Mouse (Mus musculus) neural tube, embryonic 14.5 days (tissue): ENCODE measurements around the gene Adssl1. TPM values are rescaled to one million over a fixed set of nuclear protein-coding genes. Genes with fewer than 3 reads are reported as not detected.

Source experiments
- ATAC-seq: fragments of 200-750 bp; cut with Nextera tagmentation; 2 replicates; pipeline ENCODE4 v1.8.0; 2017; ENCODE audit warnings: low read depth, mild to moderate bottlenecking, moderate TSS enrichment, moderate library complexity
- H3K27ac ChIP-seq: fragments of 300-500 bp; sonication (generic); 2 replicates; pipeline ENCODE4 v1.5.1; 2014; ENCODE audit warnings: low read depth, mild to moderate bottlenecking, control low read depth, low read length, moderate library complexity, mixed read lengths
- H3K27me3 ChIP-seq: fragments of 300-500 bp; sonication (generic); 2 replicates; pipeline ENCODE4 v1.6.1; 2014; ENCODE audit warnings: low read length; ENCODE audit not compliant: control insufficient read depth, insufficient read depth
- H3K36me3 ChIP-seq: fragments of 300-500 bp; sonication (generic); 2 replicates; pipeline ENCODE4 v1.6.1; 2014; ENCODE audit warnings: low read length, mixed read lengths; ENCODE audit not compliant: control insufficient read depth, insufficient read depth
- H3K4me1 ChIP-seq: fragments of 300-500 bp; sonication (generic); 2 replicates; pipeline ENCODE4 v1.6.1; 2014; ENCODE audit warnings: low read length; ENCODE audit not compliant: control insufficient read depth, insufficient read depth
- H3K4me2 ChIP-seq: fragments of 300-500 bp; sonication (generic); 2 replicates; pipeline ENCODE4 v1.6.1; 2014; ENCODE audit warnings: mild to moderate bottlenecking, low read depth, low read length, control low read depth
- H3K4me3 ChIP-seq: fragments of 300-500 bp; sonication (generic); 2 replicates; pipeline ENCODE4 v1.5.1; 2014; ENCODE audit warnings: low read depth, low read length, control low read depth, mixed read lengths
- H3K9ac ChIP-seq: fragments of 300-500 bp; sonication (generic); replicated peaks from 2 replicates; pipeline ENCODE4 v1.6.1; 2014; ENCODE audit warnings: low read depth, mild to moderate bottlenecking, control low read depth, low read length, mixed read lengths
- H3K9me3 ChIP-seq: fragments of 300-500 bp; sonication (generic); 2 replicates; pipeline ENCODE4 v1.6.1; 2016; ENCODE audit warnings: low read length; ENCODE audit not compliant: control insufficient read depth
- WGBS: fragments of 180-500 bp; shearing (Covaris S2); extraction: QIAGEN DNeasy Blood & Tissue Kit; methylation state at CpG from one replicate; pipeline ENCODE4 v1.1.7; 2014; 5-methylcytosine and 5-hydroxymethylcytosine counted together
- microRNA-seq: library from miRNA; unstranded; fragments of <30 nt; microRNA quantifications from one replicate; pipeline ENCODE4, GENCODE M21; 2016
- polyA plus RNA-seq: library from polyadenylated mRNA; unstranded; fragments of >200 nt; fragmentation: Nextera tagmentation; extraction: Ambion mirVana; gene quantifications from 2 replicates; pipeline ENCODE4 v1.2.1, GENCODE M21; 2014

The Adssl1 gene
- polyA plus RNA-seq, 1 experiment from 2014 or later, result 3.4 TPM

DNA sequence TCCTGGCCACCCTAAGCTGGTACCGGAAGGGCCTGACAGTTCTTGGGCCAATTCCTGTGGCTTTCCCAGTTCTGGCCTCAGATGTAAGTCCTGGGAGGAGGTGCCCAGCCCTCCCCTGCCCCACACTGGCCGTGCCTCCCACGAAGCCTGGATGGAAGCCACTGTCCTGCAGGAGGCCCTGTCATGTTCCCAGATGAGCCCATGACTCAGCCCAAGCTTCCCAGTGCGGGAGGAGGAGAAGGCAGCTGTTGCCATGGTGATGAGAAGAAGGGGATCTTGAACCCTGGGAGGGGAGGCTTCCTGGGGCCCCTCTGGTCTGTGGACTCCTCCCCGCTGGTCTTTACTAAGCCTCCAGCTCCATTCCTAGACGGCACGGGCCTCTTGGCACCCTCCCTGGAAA is 63.5 kb downstream of the Adssl1 start:
- H3K9ac ChIP-seq, result no peak overlapping the region
- H3K27me3 ChIP-seq, result peaks cover 18% of the 10 kb centered on the region
- no peak overlapping the region for H3K27ac ChIP-seq
- H3K36me3 ChIP-seq, result no peaks in the 10 kb centered on the region
- H3K4me1 ChIP-seq, result peaks cover 13% of the 10 kb centered on the region; the same call in 1 of the 2 replicates
- H3K4me2 ChIP-seq, result no peak overlapping the region
- no peak for ATAC-seq
- H3K4me3 ChIP-seq, result no peak overlapping the region
- H3K9me3 ChIP-seq, result no peaks in the 10 kb centered on the region
- 39% methylated on average over 7 of the region's 7 CpGs for WGBS

GRCm38 (mm10) chr12:112688458-112688857 is 68.6 kb downstream of the Adssl1 start:
- Histone ChIP-seq H3K36me3 (no peaks in the 10 kb centered on the region), H3K27ac (no peak overlapping the region), H3K4me1 (peaks cover 8% of the 10 kb centered on the region; the same call in 1 of the 2 replicates), H3K4me3 (no peak overlapping the region), H3K4me2 (no peak overlapping the region), H3K27me3 (no peaks in the 10 kb centered on the region), H3K9ac (no peak overlapping the region), H3K9me3 (no peaks in the 10 kb centered on the region)
- no peak for ATAC-seq
- WGBS, result 79% methylated on average over 15 of the region's 15 CpGs

Small RNA genes lying within 50 kb of the gene (microRNA-seq; reads per million reads assigned to microRNA genes)
- 0.85 reads per million for gene Mir6939

Other genes with a start within 250 kb of the Adssl1 start
- 0.08 and 0.21 TPM in 2 replicates for gene A530016L24Rik, start 130.6 kb upstream of the Adssl1 start, polyA plus RNA-seq
- 52.3 and 63.3 TPM in 2 replicates for gene Tmem179, start 103.3 kb upstream of the Adssl1 start, polyA plus RNA-seq
- 0.20 and 2.1 TPM in 2 replicates for gene Inf2, start 31.3 kb upstream of the Adssl1 start, polyA plus RNA-seq
- gene Siva1, start 24.6 kb downstream of the Adssl1 start, polyA plus RNA-seq, result 44.7 and 46.8 TPM in 2 replicates
- 57.9 and 59.2 TPM in 2 replicates for gene Akt1, start 54.8 kb downstream of the Adssl1 start, polyA plus RNA-seq
- 1.3 and 3.5 TPM in 2 replicates for gene Zbtb42, start 58.8 kb downstream of the Adssl1 start, polyA plus RNA-seq
- gene Cep170b, start 100.4 kb downstream of the Adssl1 start, polyA plus RNA-seq, result 33.2 and 36.1 TPM in 2 replicates
- 4.5 and 6.9 TPM in 2 replicates for gene Pld4, start 140.6 kb downstream of the Adssl1 start, polyA plus RNA-seq
- gene Ahnak2, start 182.6 kb downstream of the Adssl1 start, polyA plus RNA-seq, result 3.1 and 4.9 TPM in 2 replicates
- gene Clba1, start 188.9 kb downstream of the Adssl1 start, polyA plus RNA-seq, result 17.5 and 17.8 TPM in 2 replicates
- 33.6 and 37.5 TPM in 2 replicates for gene Cdca4, start 209.4 kb downstream of the Adssl1 start, polyA plus RNA-seq
- 0.10 TPM in 1 of 2 replicates, not detected in the other for gene Gpr132, start 248.2 kb downstream of the Adssl1 start, polyA plus RNA-seq